Mouse (Mus musculus) forebrain, embryonic 12.5 days (tissue): ENCODE measurements around the gene Irx2. TPM values are rescaled to one million over a fixed set of nuclear protein-coding genes. Genes with fewer than 3 reads are reported as not detected.

Source experiments
- ATAC-seq: fragments of 200-750 bp; cut with Nextera tagmentation; 2 replicates; pipeline ENCODE4 v1.8.0; 2017; ENCODE audit warnings: moderate TSS enrichment; ENCODE audit not compliant: low FRiP score
- H3K27ac ChIP-seq: fragments of 300-500 bp; sonication (generic); 2 replicates; pipeline ENCODE4 v1.5.1; 2016; ENCODE audit warnings: mild to moderate bottlenecking
- H3K27me3 ChIP-seq: fragments of 300-500 bp; sonication (generic); 2 replicates; pipeline ENCODE4 v1.6.1; 2016; ENCODE audit warnings: mild to moderate bottlenecking
- H3K36me3 ChIP-seq: fragments of 300-500 bp; sonication (generic); replicated peaks from 2 replicates; pipeline ENCODE4 v1.6.1; 2016; ENCODE audit warnings: mild to moderate bottlenecking
- H3K4me1 ChIP-seq: fragments of 300-500 bp; sonication (generic); 2 replicates; pipeline ENCODE4 v1.6.1; 2016
- H3K4me2 ChIP-seq: fragments of 300-500 bp; sonication (generic); 2 replicates; pipeline ENCODE4 v1.6.1; 2016; ENCODE audit warnings: mild to moderate bottlenecking, moderate library complexity
- H3K4me3 ChIP-seq: fragments of 300-500 bp; sonication (generic); replicated peaks from 2 replicates; pipeline ENCODE4 v1.5.1; 2016; ENCODE audit warnings: mild to moderate bottlenecking
- H3K9ac ChIP-seq: fragments of 300-500 bp; sonication (generic); 2 replicates; pipeline ENCODE4 v1.6.1; 2016; ENCODE audit warnings: mild to moderate bottlenecking
- H3K9me3 ChIP-seq: fragments of 300-500 bp; sonication (generic); 2 replicates; pipeline ENCODE4 v1.6.1; 2016
- WGBS: fragments of 180-500 bp; shearing (Covaris S2); methylation state at CpG from one replicate; pipeline ENCODE4 v1.1.7; 2016; 5-methylcytosine and 5-hydroxymethylcytosine counted together
- polyA plus RNA-seq: library from polyadenylated mRNA; unstranded; fragments of >200 nt; fragmentation: Nextera tagmentation; extraction: Ambion mirVana; gene quantifications from 2 replicates; pipeline ENCODE4 v1.2.1, GENCODE M21; 2016

Gene Irx2
- polyA plus RNA-seq, result 3.6 and 6.5 TPM in 2 replicates

DNA sequence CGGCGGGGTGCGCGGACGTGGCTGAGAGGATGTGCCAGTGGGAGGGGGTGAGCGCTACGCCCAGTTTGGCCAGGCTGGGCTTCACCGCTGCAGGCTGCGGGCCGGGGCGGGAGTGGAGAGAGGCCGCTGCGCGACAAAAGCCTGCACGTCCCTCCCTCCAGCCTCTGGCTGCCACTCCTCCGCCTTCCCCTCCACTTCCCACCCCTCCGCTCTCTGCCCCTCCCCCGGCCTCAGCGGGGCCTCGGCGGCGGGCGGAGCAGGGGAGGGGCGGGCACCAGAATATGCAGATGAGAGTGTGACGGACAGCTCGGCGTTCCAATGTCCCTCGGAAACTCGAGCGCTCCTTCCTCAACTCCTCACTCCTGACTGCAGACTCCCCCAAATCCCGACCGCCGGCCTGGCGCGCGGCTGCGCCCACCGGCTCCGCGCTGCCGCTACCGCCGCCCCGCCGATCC is at the start of gene Irx2:
Gene Irx2, plus strand, starts transcription at position 359 of the 455 bp plus-strand sequence.
- Histone ChIP-seq H3K27me3 (peaks cover 95% of the 10 kb centered on the region), H3K9me3 (no peaks in the 10 kb centered on the region), H3K36me3 (no peaks in the 10 kb centered on the region), H3K4me3 (peak within 1 kb of the TSS; percentile 53), H3K27ac (0 out of 2 replicates have a peak within 1 kb of the TSS, but pooled peaks have one; percentile 36), H3K4me1 (peaks cover 59% of the 10 kb centered on the region), H3K9ac (peak within 1 kb of the TSS; percentile 62), H3K4me2 (peak within 1 kb of the TSS; percentile 87)
- 1% methylated on average over 30 of the region's 45 CpGs for WGBS
- ATAC-seq, result peak; percentile 90

- Histone ChIP-seq H3K9ac (no peak overlapping the region), H3K27me3 (peaks cover 5% of the 10 kb centered on the region; the same call in 1 of the 2 replicates), H3K4me2 (no peak overlapping the region), H3K4me1 (no peaks in the 10 kb centered on the region; the same call in 1 of the 2 replicates), H3K4me3 (no peak overlapping the region), H3K27ac (no peak overlapping the region), H3K36me3 (no peaks in the 10 kb centered on the region), H3K9me3 (peaks cover 5% of the 10 kb centered on the region; the same call in 1 of the 2 replicates)
- 100% methylated on average over 2 of the region's 2 CpGs for WGBS
- ATAC-seq, result no peak
These were observed 47.3 kb upstream of the Irx2 start for GRCm38 (mm10) chr13:72581276-72581675.

DNA sequence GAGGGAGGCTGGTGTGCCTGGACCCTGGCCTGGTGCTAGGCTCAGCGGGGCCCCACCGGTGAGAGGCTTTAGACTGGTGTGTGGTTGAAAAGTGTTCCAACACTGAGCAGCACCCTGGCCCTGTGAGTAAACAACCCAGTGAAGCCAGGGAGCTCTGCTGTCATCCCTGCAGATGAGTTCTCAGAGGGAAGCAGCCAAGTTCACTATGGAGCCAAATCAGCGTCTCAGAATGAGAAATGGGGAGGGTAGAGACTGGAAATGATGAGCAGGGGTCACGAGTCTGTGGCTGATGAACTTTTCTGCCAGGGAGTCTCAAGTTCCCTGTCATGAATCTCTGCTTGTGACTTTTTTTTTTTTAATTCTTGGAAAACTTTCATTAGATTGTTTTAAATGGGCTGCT is 36.1 kb upstream of the Irx2 start:
- Histone ChIP-seq H3K4me1 (no peaks in the 10 kb centered on the region), H3K4me3 (no peak overlapping the region), H3K27ac (no peak overlapping the region), H3K36me3 (no peaks in the 10 kb centered on the region), H3K4me2 (no peak overlapping the region), H3K9me3 (no peaks in the 10 kb centered on the region), H3K27me3 (peaks cover 10% of the 10 kb centered on the region; the same call in 1 of the 2 replicates), H3K9ac (no peak overlapping the region)
- WGBS, result 77% methylated on average over 4 of the region's 4 CpGs
- ATAC-seq, result no peak

DNA sequence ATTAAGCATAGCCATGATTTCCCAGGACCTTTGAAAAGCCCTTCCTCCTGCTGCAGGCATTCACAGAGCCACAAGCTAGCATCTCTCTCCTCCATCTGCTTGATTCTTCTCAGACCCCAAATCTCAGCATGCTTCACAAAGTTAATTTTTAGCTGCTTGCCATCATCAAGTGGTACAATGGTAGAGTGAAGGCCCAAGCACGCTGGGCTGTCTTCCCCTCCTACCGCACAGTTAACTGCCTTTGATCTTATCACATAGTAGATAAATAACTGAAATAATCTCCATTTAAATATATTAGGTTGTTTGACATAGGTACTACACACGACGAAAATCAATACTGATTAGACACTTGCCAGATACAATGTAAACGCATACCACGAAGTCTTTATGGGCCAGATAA is 35.3 kb upstream of the Irx2 start:
- peaks cover 10% of the 10 kb centered on the region; the same call in 1 of the 2 replicates for H3K27me3 ChIP-seq
- no peaks in the 10 kb centered on the region for H3K4me1 ChIP-seq
- no peaks in the 10 kb centered on the region for H3K36me3 ChIP-seq
- H3K9ac ChIP-seq, result no peak overlapping the region
- 90% methylated on average over 6 of the region's 6 CpGs for WGBS
- ATAC-seq, result no peak
- no peak overlapping the region for H3K4me3 ChIP-seq
- no peak overlapping the region for H3K27ac ChIP-seq
- no peaks in the 10 kb centered on the region for H3K9me3 ChIP-seq
- H3K4me2 ChIP-seq, result no peak overlapping the region

- Histone ChIP-seq H3K4me3 (no peak overlapping the region), H3K9ac (no peak overlapping the region), H3K4me1 (no peaks in the 10 kb centered on the region), H3K4me2 (no peak overlapping the region), H3K9me3 (no peaks in the 10 kb centered on the region), H3K36me3 (no peaks in the 10 kb centered on the region), H3K27ac (no peak overlapping the region), H3K27me3 (peaks cover 10% of the 10 kb centered on the region; the same call in 1 of the 2 replicates)
- ATAC-seq, result no peak
- 80% methylated on average over 4 of the region's 4 CpGs for WGBS
These were observed 34.9 kb upstream of the Irx2 start for GRCm38 (mm10) chr13:72593710-72594111.

DNA sequence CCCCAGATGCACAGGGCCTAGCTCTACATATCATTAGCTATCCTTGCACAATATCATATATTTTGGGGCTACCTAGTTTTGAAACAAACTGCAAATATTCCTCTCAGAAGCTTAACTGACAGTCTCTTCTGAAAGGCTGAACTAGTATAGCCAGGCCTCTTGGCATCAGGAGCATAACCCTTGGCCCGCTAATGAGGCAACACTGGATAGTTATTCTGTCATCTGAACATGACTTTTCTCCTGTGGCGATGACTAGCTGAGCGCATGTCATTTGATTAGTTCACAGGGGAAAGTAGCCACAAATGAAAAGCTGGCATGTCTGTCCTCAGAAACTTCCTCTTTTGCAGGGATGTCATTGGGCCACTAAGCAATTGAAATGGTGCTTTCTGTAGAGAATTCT is 29.4 kb upstream of the Irx2 start:
- H3K9ac ChIP-seq, result no peak overlapping the region
- WGBS, result 94% methylated on average over 3 of the region's 3 CpGs
- H3K27ac ChIP-seq, result no peak overlapping the region
- no peaks in the 10 kb centered on the region for H3K36me3 ChIP-seq
- no peak overlapping the region for H3K4me3 ChIP-seq
- H3K4me2 ChIP-seq, result no peak overlapping the region
- no peaks in the 10 kb centered on the region for H3K4me1 ChIP-seq
- peaks cover 4% of the 10 kb centered on the region; the same call in 1 of the 2 replicates for H3K27me3 ChIP-seq
- ATAC-seq, result no peak
- H3K9me3 ChIP-seq, result no peaks in the 10 kb centered on the region

DNA sequence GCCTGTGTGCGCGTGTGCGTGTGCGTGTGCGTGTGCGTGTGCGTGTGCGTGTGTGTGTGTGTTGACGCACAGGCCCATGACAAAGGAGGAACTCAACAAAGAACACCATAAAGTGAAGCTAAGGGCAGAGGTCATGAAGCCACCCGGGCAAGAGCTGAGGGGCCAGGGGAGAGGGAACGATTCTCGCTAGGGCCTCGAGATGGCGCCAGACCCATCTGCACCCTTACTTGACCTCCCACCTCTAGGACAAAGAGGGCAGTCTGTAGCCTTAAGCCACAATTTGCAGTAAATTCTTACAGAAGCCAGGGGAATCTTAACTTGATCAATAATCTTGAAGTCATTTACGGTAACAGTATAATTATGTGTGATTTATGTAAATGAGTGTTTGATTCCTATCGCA is 19.9 kb upstream of the Irx2 start:
- no peaks in the 10 kb centered on the region for H3K36me3 ChIP-seq
- no peak for ATAC-seq

DNA sequence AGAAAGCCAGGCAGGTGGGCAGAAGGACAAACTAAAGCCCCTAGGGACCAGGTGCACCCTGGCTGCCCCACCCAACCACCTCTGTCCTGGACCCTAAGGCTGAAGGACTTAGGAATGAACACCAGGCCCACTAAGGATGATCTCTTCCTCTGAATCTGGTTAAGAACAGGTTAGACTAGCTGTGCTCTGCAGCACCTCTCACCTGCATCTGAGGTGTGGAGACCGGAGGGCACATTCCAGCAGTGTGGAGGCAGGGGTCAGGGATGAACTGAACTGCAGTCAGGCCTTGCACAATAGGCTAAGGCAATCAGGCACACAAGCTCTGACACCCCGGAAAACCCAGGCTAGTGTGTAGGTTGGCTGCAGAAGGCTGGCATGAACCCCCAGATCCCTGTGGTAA is 18.3 kb upstream of the Irx2 start:
- H3K9me3 ChIP-seq, result no peaks in the 10 kb centered on the region
- H3K4me1 ChIP-seq, result no peaks in the 10 kb centered on the region
- ATAC-seq, result no peak
- no peak overlapping the region for H3K27ac ChIP-seq
- no peak overlapping the region for H3K4me3 ChIP-seq
- no peaks in the 10 kb centered on the region for H3K36me3 ChIP-seq
- H3K4me2 ChIP-seq, result no peak overlapping the region
- H3K27me3 ChIP-seq, result peaks cover 11% of the 10 kb centered on the region
- no peak overlapping the region for H3K9ac ChIP-seq
- 97% methylated on average over 2 of the region's 2 CpGs for WGBS

More for the DNA sequence above, 19.9 kb upstream of the Irx2 start:
- Histone ChIP-seq H3K4me3 (no peak overlapping the region), H3K9ac (no peak overlapping the region), H3K9me3 (no peaks in the 10 kb centered on the region), H3K4me1 (no peaks in the 10 kb centered on the region), H3K4me2 (no peak overlapping the region), H3K27ac (no peak overlapping the region), H3K27me3 (peaks cover 8% of the 10 kb centered on the region)
- WGBS, result 60% methylated on average over 16 of the region's 16 CpGs

GRCm38 (mm10) chr13:72623926-72624846 is 4.4 kb upstream of the Irx2 start:
- no peak for ATAC-seq
- H3K4me2 ChIP-seq, result peak overlapping the region; percentile 34
- no peaks in the 10 kb centered on the region for H3K9me3 ChIP-seq
- peaks cover 92% of the 10 kb centered on the region for H3K27me3 ChIP-seq
- no peaks in the 10 kb centered on the region for H3K36me3 ChIP-seq
- peak overlapping the region; percentile 14 for H3K4me3 ChIP-seq
- H3K9ac ChIP-seq, result no peak overlapping the region
- H3K4me1 ChIP-seq, result peaks cover 34% of the 10 kb centered on the region
- H3K27ac ChIP-seq, result no peak overlapping the region
- 1% methylated on average over 46 of the region's 46 CpGs for WGBS

- Histone ChIP-seq H3K4me2 (peak overlapping the region; percentile 34; the same call in 1 of the 2 replicates), H3K36me3 (no peaks in the 10 kb centered on the region), H3K4me3 (no peak overlapping the region), H3K9me3 (no peaks in the 10 kb centered on the region), H3K9ac (no peak overlapping the region), H3K27ac (no peak overlapping the region), H3K27me3 (peaks cover 94% of the 10 kb centered on the region), H3K4me1 (peaks cover 36% of the 10 kb centered on the region)
- ATAC-seq, result no peak
- whole genome bisulfite sequencing, result 6% methylated on average over 6 of the region's 6 CpGs
These were observed 3.8 kb upstream of the Irx2 start for GRCm38 (mm10) chr13:72624847-72625170.

- Histone ChIP-seq H3K27me3 (peaks cover 94% of the 10 kb centered on the region), H3K9me3 (no peaks in the 10 kb centered on the region), H3K4me1 (peaks cover 39% of the 10 kb centered on the region), H3K9ac (no peak overlapping the region), H3K36me3 (no peaks in the 10 kb centered on the region), H3K4me2 (no peak overlapping the region), H3K27ac (no peak overlapping the region), H3K4me3 (no peak overlapping the region)
- 3% methylated on average over 28 of the region's 28 CpGs for WGBS
- no peak for ATAC-seq
These were observed 3.2 kb upstream of the Irx2 start for GRCm38 (mm10) chr13:72625236-72625950.
